Mouse (Mus musculus) heart, adult 2 months (tissue): ENCODE data around the gene Crabp1.

Experiments
- CTCF ChIP-seq: fragments of 200-600 bp; IDR thresholded peaks from 2 replicates; pipeline ENCODE4 v1.8.1; 2022; ENCODE audit warnings: antibody characterized with exemption, mild to moderate bottlenecking, moderate library complexity
- POLR2A ChIP-seq: fragments of 200-500 bp; IDR thresholded peaks from 2 replicates; pipeline ENCODE4 v1.6.1; 2011; ENCODE audit warnings: mild to moderate bottlenecking, low read depth, low read length, control low read depth; ENCODE audit not compliant: insufficient read depth

DNA sequence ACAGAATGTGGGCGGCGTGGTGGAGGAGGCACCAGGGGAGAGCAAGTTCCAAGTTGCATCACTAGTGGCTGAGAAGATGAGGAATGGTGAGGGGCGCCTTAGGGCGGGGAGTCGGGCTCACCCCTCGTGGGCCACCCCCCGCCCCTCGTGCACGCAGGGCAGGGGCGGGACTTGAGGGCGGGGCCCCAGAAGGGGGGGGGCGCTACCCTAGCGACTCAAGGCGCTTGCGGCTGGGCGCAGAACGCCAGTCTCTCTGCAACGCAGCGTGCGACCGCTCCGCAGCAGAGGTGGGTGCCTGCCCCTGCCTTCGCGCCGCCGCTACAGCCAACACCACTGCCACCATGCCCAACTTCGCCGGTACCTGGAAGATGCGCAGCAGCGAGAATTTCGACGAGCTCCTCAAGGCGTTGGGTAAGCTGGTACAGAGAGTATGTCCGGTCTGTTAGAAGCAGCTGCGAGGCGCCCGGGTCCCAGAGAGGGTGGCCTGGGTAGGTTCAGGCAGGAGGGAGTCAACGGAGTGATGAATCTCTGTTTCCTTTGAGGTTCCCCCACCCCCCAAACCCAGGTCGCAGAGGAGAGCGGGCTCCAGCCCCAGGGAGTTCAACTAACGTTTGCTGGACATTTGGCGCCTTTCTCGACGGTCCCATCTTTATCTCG is at the start of gene Crabp1:
- TF ChIP-seq CTCF, result no peak
- no peak for TF ChIP-seq POLR2A
